Mouse (Mus musculus) spleen, adult 2 months (tissue): ENCODE results near the gene Trim11. TPM values are rescaled to one million over a fixed set of nuclear protein-coding genes. Genes with fewer than 3 reads are reported as not detected.

Experiments used
- DNase-seq, 2 experiments: peaks; one replicate each; pipeline versions ENCODE4 v3.0.0 to v3.0.0-alpha.2; 2012 to 2021; ENCODE audit warnings: low spot score in 2 of 2, low read depth in 1 of 2
- H3K27ac ChIP-seq: fragments of 200-500 bp; 2 replicates; pipeline ENCODE4 v1.5.1; 2012; ENCODE audit warnings: low read length, inconsistent platforms; ENCODE audit not compliant: insufficient read depth
- H3K27me3 ChIP-seq: fragments of 200-500 bp; 2 replicates; pipeline ENCODE4 v1.6.1; 2012; ENCODE audit warnings: mild to moderate bottlenecking, moderate library complexity, low read length, inconsistent platforms; ENCODE audit not compliant: control insufficient read depth, insufficient read depth
- H3K36me3 ChIP-seq: fragments of 200-500 bp; 2 replicates; pipeline ENCODE4 v1.6.1; 2012; ENCODE audit warnings: mild to moderate bottlenecking, low read length, inconsistent platforms; ENCODE audit not compliant: control insufficient read depth, insufficient read depth
- H3K4me1 ChIP-seq: fragments of 200-500 bp; 2 replicates; pipeline ENCODE4 v1.6.1; 2011; ENCODE audit warnings: inconsistent platforms; ENCODE audit not compliant: control insufficient read depth, insufficient read depth, insufficient read length
- H3K4me3 ChIP-seq: fragments of 200-500 bp; 2 replicates; pipeline ENCODE4 v1.5.1; 2011; ENCODE audit warnings: mild to moderate bottlenecking, inconsistent platforms; ENCODE audit not compliant: insufficient read depth, insufficient read length; ENCODE audit errors: extremely low read depth
- CTCF ChIP-seq: fragments of 200-500 bp; IDR thresholded peaks from 2 replicates; pipeline ENCODE4 v1.5.1; 2011; ENCODE audit warnings: mild to moderate bottlenecking, inconsistent platforms; ENCODE audit not compliant: insufficient read depth, insufficient read length, insufficient replicate concordance; ENCODE audit errors: extremely low read depth
- POLR2A ChIP-seq: fragments of 200-500 bp; IDR thresholded peaks from 2 replicates; pipeline ENCODE4 v1.6.1; 2011; ENCODE audit warnings: low read depth, low read length, inconsistent platforms
- WGBS: fragments of 180-500 bp; shearing (Covaris S2); methylation state at CpG from one replicate; pipeline ENCODE4 v1.1.7; 2018; 5-methylcytosine and 5-hydroxymethylcytosine counted together
- polyA plus RNA-seq: library from polyadenylated mRNA; depleted of rRNA; stranded (reverse); fragments of >200 nt; gene quantifications from 2 replicates; pipeline ENCODE4 v1.2.3, GENCODE M21; 2012

The Trim11 gene
- polyA plus RNA-seq, 1 experiment, result 55.6 TPM

DNA sequence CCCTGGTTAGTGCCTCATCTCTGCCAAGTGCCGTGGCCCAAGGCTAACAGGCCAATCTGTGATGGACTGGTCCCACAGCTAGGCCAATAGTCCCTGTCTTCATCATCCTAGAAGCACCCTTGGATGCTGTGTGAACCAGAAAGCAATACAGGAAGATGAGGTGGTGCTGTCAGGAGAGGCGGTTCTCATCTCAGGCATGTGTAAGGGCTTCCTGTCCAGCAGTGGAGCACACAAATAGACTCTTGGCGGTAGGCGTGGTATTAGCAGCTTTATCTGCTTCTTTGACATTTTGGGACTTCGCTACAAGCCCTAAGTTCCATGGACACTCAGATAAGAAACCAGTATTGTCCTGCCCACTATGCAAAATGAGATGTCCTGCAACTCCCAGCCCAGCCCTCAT lies 19.6 kb downstream of the Trim11 start:
- DNase-seq, result no peak
- Histone ChIP-seq H3K4me3 (no peak overlapping the region), H3K27me3 (no peaks in the 10 kb centered on the region), H3K27ac (no peak overlapping the region), H3K36me3 (no peaks in the 10 kb centered on the region), H3K4me1 (peaks cover 19% of the 10 kb centered on the region)
- no peak for TF ChIP-seq POLR2A
- no peak for TF ChIP-seq CTCF
- WGBS, result 78% methylated on average over 5 of the region's 5 CpGs

GRCm38 (mm10) chr11:58999158-58999557 lies 21.3 kb downstream of the Trim11 start:
- Histone ChIP-seq H3K4me1 (peaks cover 11% of the 10 kb centered on the region), H3K27me3 (no peaks in the 10 kb centered on the region), H3K36me3 (no peaks in the 10 kb centered on the region), H3K4me3 (no peak overlapping the region), H3K27ac (no peak overlapping the region)
- WGBS, result 60% methylated on average over 11 of the region's 11 CpGs
- TF ChIP-seq POLR2A, result no peak
- TF ChIP-seq CTCF, result no peak
- DNase-seq, result no peak

GRCm38 (mm10) chr11:58999830-59000229 lies 21.9 kb downstream of the Trim11 start:
- 78% methylated on average over 6 of the region's 6 CpGs for WGBS

DNA sequence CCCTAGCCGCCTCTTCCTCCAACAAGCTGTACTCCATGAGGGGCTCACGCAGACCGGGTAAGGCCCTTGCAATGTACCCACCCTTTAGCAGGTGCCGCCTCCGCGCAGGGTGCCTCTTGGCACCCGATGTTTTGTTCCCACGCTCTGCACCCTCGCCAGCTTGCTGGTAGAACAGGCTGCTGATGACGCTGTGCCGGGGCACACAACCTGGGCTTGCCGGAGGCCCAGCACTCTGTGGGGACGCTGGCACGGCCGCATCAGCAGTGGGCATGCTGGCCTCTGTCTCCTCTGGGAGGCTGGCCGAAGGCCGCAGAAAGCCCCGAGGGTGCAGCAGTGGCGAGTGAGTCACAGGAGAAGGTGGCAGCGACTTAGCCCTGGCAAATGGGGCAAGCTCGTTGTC lies 22.7 kb downstream of the Trim11 start:
- WGBS, result 95% methylated on average over 21 of the region's 21 CpGs
- Histone ChIP-seq H3K27ac (no peak overlapping the region), H3K27me3 (no peaks in the 10 kb centered on the region), H3K36me3 (no peaks in the 10 kb centered on the region), H3K4me3 (no peak overlapping the region), H3K4me1 (peaks cover 2% of the 10 kb centered on the region; the same call in 1 of the 2 replicates)
- no peak for DNase-seq
- TF ChIP-seq CTCF (no peak), POLR2A (no peak)

More at GRCm38 (mm10) chr11:58999830-59000229, 21.9 kb downstream of the Trim11 start:
- Histone ChIP-seq H3K36me3 (no peaks in the 10 kb centered on the region), H3K4me1 (peaks cover 8% of the 10 kb centered on the region; the same call in 1 of the 2 replicates), H3K27me3 (no peaks in the 10 kb centered on the region), H3K27ac (no peak overlapping the region), H3K4me3 (no peak overlapping the region)
- no peak for DNase-seq
- TF ChIP-seq POLR2A, result no peak
- TF ChIP-seq CTCF, result no peak

GRCm38 (mm10) chr11:59002327-59003079 lies 24.6 kb downstream of the Trim11 start:
- Histone ChIP-seq H3K36me3 (no peaks in the 10 kb centered on the region), H3K4me3 (no peak overlapping the region), H3K27me3 (no peaks in the 10 kb centered on the region), H3K4me1 (no peaks in the 10 kb centered on the region), H3K27ac (no peak overlapping the region)
- DNase-seq, result no peak
- 91% methylated on average over 7 of the region's 7 CpGs for WGBS
- TF ChIP-seq CTCF, result no peak
- TF ChIP-seq POLR2A, result no peak

GRCm38 (mm10) chr11:59015052-59015451 lies 37.2 kb downstream of the Trim11 start:
- 34% methylated on average over 9 of the region's 9 CpGs for WGBS
- 0 out of 2 replicates have a peak, but pooled peaks have one; percentile 9 for TF ChIP-seq CTCF
- TF ChIP-seq POLR2A, result no peak
- H3K27me3 ChIP-seq, result no peaks in the 10 kb centered on the region
- H3K27ac ChIP-seq, result no peak overlapping the region
- no peak overlapping the region for H3K4me3 ChIP-seq
- no peak for DNase-seq
- no peaks in the 10 kb centered on the region for H3K4me1 ChIP-seq
- H3K36me3 ChIP-seq, result no peaks in the 10 kb centered on the region

GRCm38 (mm10) chr11:59026411-59026810 lies 48.5 kb downstream of the Trim11 start:
- Histone ChIP-seq H3K27me3 (no peaks in the 10 kb centered on the region), H3K4me3 (no peak overlapping the region), H3K27ac (no peak overlapping the region), H3K36me3 (no peaks in the 10 kb centered on the region), H3K4me1 (no peaks in the 10 kb centered on the region)
- TF ChIP-seq CTCF (no peak), POLR2A (no peak)
- DNase-seq, result no peak
- 80% methylated on average over 6 of the region's 6 CpGs for WGBS
